Mouse (Mus musculus): ENCODE results near the gene Cxadr. TPM values are rescaled to one million over a fixed set of nuclear protein-coding genes. Genes with fewer than 3 reads are reported as not detected.
"Not testable (repeated sequence)": the region's sequence is repeated elsewhere in the genome, so short reads cannot be mapped to it uniquely, and the experiment has no call there.

Cxadr gene
- total RNA-seq, 4 experiments from 2014 or later = 30.6 to 50.2 (median 38.4) TPM

GRCm38 (mm10) chr16:78364554-78364953, 63.3 kb downstream of the Cxadr start:
- DNase-seq (ENCODE audit: low spot score) = not testable (repeated sequence)

GRCm38 (mm10) chr16:78371491-78372046, 70.3 kb downstream of the Cxadr start:
- peak; percentile 14 for DNase-seq (ENCODE audit: low spot score)

GRCm38 (mm10) chr16:78372786-78373185, 71.5 kb downstream of the Cxadr start:
- DNase-seq (ENCODE audit: low spot score) = no peak

- no peak for DNase-seq (ENCODE audit: low spot score)
Measured at GRCm38 (mm10) chr16:78373743-78374142, 72.5 kb downstream of the Cxadr start.

GRCm38 (mm10) chr16:78375222-78375621, 73.9 kb downstream of the Cxadr start:
- no peak for DNase-seq (ENCODE audit: low spot score)

- peak; percentile 12 for DNase-seq (ENCODE audit: low spot score)
Measured at GRCm38 (mm10) chr16:78375821-78376691, 74.8 kb downstream of the Cxadr start.

GRCm38 (mm10) chr16:78376745-78377570, 75.7 kb downstream of the Cxadr start, which contains the start of gene Btg3:
Btg3 (minus strand) TSS chr16:78377192.
- DNase-seq (ENCODE audit: low spot score) = peak; percentile 74

GRCm38 (mm10) chr16:78378493-78378892, 77.2 kb downstream of the Cxadr start:
- DNase-seq (ENCODE audit: low spot score) = no peak

- DNase-seq (ENCODE audit: low spot score) = no peak
Measured at GRCm38 (mm10) chr16:78389122-78389521, 87.8 kb downstream of the Cxadr start.

- DNase-seq (ENCODE audit: low spot score) = no peak
Measured at GRCm38 (mm10) chr16:78389986-78390385, 88.7 kb downstream of the Cxadr start.

- DNase-seq (ENCODE audit: low spot score) = peak; percentile 21
Measured at GRCm38 (mm10) chr16:78391354-78391753, 90.1 kb downstream of the Cxadr start.

GRCm38 (mm10) chr16:78398734-78399133, 97.4 kb downstream of the Cxadr start:
- no peak for DNase-seq (ENCODE audit: low spot score)

- no peak for DNase-seq (ENCODE audit: low spot score)
Measured at GRCm38 (mm10) chr16:78399423-78399822, 98.1 kb downstream of the Cxadr start.

- DNase-seq (ENCODE audit: low spot score) = no peak
Measured at GRCm38 (mm10) chr16:78402316-78402715, 101.0 kb downstream of the Cxadr start.

GRCm38 (mm10) chr16:78406657-78407056, 105.4 kb downstream of the Cxadr start:
- no peak for DNase-seq (ENCODE audit: low spot score)

- no peak for DNase-seq (ENCODE audit: low spot score)
Measured at GRCm38 (mm10) chr16:78407855-78408254, 106.6 kb downstream of the Cxadr start.

Other genes starting within 250 kb of the Cxadr start
- gene Btg3, start 75.7 kb downstream of the Cxadr start, total RNA-seq (2022) = 1 to 10 TPM; 5.3 to 6.5 (median 5.8) TPM

All from heart, adult 8-10 months (tissue).